Mouse (Mus musculus) heart, postnatal 0 days (tissue): ENCODE measurements around the gene Lmna.

Experiments used
- CTCF ChIP-seq: IDR thresholded peaks from 2 replicates; pipeline ENCODE4 v1.5.1; 2016; ENCODE audit warnings: antibody characterized with exemption, control low read depth, low read depth
- EP300 ChIP-seq: IDR thresholded peaks from 2 replicates; pipeline ENCODE4 v1.6.1; 2016; ENCODE audit warnings: antibody characterized with exemption, low read depth

DNA sequence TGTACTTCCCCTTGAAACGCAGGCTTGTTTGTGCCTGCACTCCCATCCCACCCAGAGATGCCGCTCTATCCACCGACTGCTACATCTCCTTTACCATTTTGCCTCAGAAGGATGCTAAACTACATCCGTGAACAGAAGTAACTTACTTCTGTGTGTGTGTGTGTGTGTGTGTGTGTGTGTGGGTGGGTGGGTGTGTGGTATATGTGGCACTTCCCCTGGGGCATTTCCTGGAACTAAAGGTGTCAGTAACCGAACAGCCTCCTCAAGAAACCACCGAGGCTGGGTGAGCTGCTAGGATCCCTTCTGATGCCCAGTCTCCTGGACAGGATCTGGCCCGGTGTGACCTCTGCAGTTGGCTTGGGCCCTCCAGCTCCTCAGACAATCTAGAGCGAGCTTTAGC lies 55.8 kb downstream of the Lmna start:
- TF ChIP-seq EP300 (no peak), CTCF (no peak)
